Mouse (Mus musculus) neural tube, embryonic 15.5 days (tissue): ENCODE results near the gene Nos1. TPM values are rescaled to one million over a fixed set of nuclear protein-coding genes. Genes with fewer than 3 reads are reported as not detected.
"Not testable (repeated sequence)": the region's sequence is repeated elsewhere in the genome, so short reads cannot be mapped to it uniquely, and the experiment has no call there.

Experiments used
- ATAC-seq: fragments of 200-750 bp; cut with Nextera tagmentation; 2 replicates; pipeline ENCODE4 v1.8.0; 2017; ENCODE audit warnings: mild to moderate bottlenecking, moderate TSS enrichment, moderate library complexity; ENCODE audit not compliant: low FRiP score
- H3K27ac ChIP-seq: fragments of 300-500 bp; sonication (generic); replicated peaks from 2 replicates; pipeline ENCODE4 v1.5.1; 2015; ENCODE audit warnings: mild to moderate bottlenecking, inconsistent platforms
- H3K27me3 ChIP-seq: fragments of 300-500 bp; sonication (generic); replicated peaks from 2 replicates; pipeline ENCODE4 v1.6.1; 2015; ENCODE audit warnings: inconsistent platforms
- H3K36me3 ChIP-seq: fragments of 300-500 bp; sonication (generic); 2 replicates; pipeline ENCODE4 v1.6.1; 2015; ENCODE audit warnings: inconsistent platforms
- H3K4me1 ChIP-seq: fragments of 300-500 bp; sonication (generic); 2 replicates; pipeline ENCODE4 v1.6.1; 2015; ENCODE audit warnings: inconsistent platforms
- H3K4me2 ChIP-seq: fragments of 300-500 bp; sonication (generic); 2 replicates; pipeline ENCODE4 v1.6.1; 2015; ENCODE audit warnings: inconsistent platforms, mild to moderate bottlenecking, moderate library complexity
- H3K4me3 ChIP-seq: fragments of 300-500 bp; sonication (generic); replicated peaks from 2 replicates; pipeline ENCODE4 v1.5.1; 2015; ENCODE audit warnings: mild to moderate bottlenecking, inconsistent platforms
- H3K9ac ChIP-seq: fragments of 300-500 bp; sonication (generic); replicated peaks from 2 replicates; pipeline ENCODE4 v1.6.1; 2015; ENCODE audit warnings: mild to moderate bottlenecking, inconsistent platforms
- H3K9me3 ChIP-seq: fragments of 300-500 bp; sonication (generic); replicated peaks from 2 replicates; pipeline ENCODE4 v1.6.1; 2016; ENCODE audit warnings: inconsistent platforms
- WGBS: fragments of 180-500 bp; shearing (Covaris S2); methylation state at CpG from one replicate; pipeline ENCODE4 v1.1.7; 2015; ENCODE audit warnings: mixed read lengths; 5-methylcytosine and 5-hydroxymethylcytosine counted together
- polyA plus RNA-seq: library from polyadenylated mRNA; unstranded; fragments of >200 nt; fragmentation: Nextera tagmentation; extraction: Ambion mirVana; gene quantifications from 2 replicates; pipeline ENCODE4 v1.2.1, GENCODE M21; 2015

Nos1 gene
- polyA plus RNA-seq, 1 experiment from 2014 or later: 2.9 TPM

GRCm38 (mm10) chr5:117879136-117879535, 98.3 kb downstream of the Nos1 start:
- WGBS: 51% methylated on average over 14 of the region's 14 CpGs
- ATAC-seq: no peak

GRCm38 (mm10) chr5:117880916-117881555, 100.2 kb downstream of the Nos1 start:
- no peaks in the 10 kb centered on the region for H3K36me3 ChIP-seq
- no peak overlapping the region for H3K4me3 ChIP-seq
- H3K9ac ChIP-seq: no peak overlapping the region
- no peak for ATAC-seq
- WGBS: 90% methylated on average over 9 of the region's 9 CpGs
- H3K4me2 ChIP-seq: no peak overlapping the region
- H3K4me1 ChIP-seq: no peaks in the 10 kb centered on the region
- no peaks in the 10 kb centered on the region for H3K27me3 ChIP-seq
- H3K9me3 ChIP-seq: no peaks in the 10 kb centered on the region
- no peak overlapping the region for H3K27ac ChIP-seq

More at GRCm38 (mm10) chr5:117879136-117879535, 98.3 kb downstream of the Nos1 start:
- Histone ChIP-seq H3K4me2 (no peak overlapping the region), H3K27ac (no peak overlapping the region), H3K4me3 (no peak overlapping the region), H3K9me3 (no peaks in the 10 kb centered on the region), H3K9ac (no peak overlapping the region), H3K36me3 (no peaks in the 10 kb centered on the region), H3K27me3 (no peaks in the 10 kb centered on the region), H3K4me1 (no peaks in the 10 kb centered on the region)

GRCm38 (mm10) chr5:117882411-117882810, 101.6 kb downstream of the Nos1 start:
- H3K4me3 ChIP-seq, H3K36me3 ChIP-seq, H3K9me3 ChIP-seq, H3K4me1 ChIP-seq, H3K4me2 ChIP-seq, H3K9ac ChIP-seq, ATAC-seq, H3K27me3 ChIP-seq, H3K27ac ChIP-seq: not testable (repeated sequence)
- WGBS: 71% methylated on average over 1 of the region's 1 CpGs

- Histone ChIP-seq H3K36me3 (no peaks in the 10 kb centered on the region), H3K9me3 (no peaks in the 10 kb centered on the region), H3K27me3 (no peaks in the 10 kb centered on the region), H3K27ac (no peak overlapping the region), H3K4me1 (no peaks in the 10 kb centered on the region), H3K4me3 (no peak overlapping the region), H3K9ac (no peak overlapping the region), H3K4me2 (no peak overlapping the region)
- no peak for ATAC-seq
- 56% methylated on average over 2 of the region's 2 CpGs for WGBS
Measured at GRCm38 (mm10) chr5:117884991-117885390, 104.2 kb downstream of the Nos1 start.

- 72% methylated on average over 3 of the region's 3 CpGs for WGBS
- Histone ChIP-seq H3K27ac (no peak overlapping the region), H3K4me1 (no peaks in the 10 kb centered on the region)
Measured at GRCm38 (mm10) chr5:117888126-117888525, 107.3 kb downstream of the Nos1 start.

GRCm38 (mm10) chr5:117888946-117889345, 108.1 kb downstream of the Nos1 start:
- H3K4me1 ChIP-seq: no peaks in the 10 kb centered on the region
- no peaks in the 10 kb centered on the region for H3K9me3 ChIP-seq
- no peak overlapping the region for H3K9ac ChIP-seq
- no peak overlapping the region for H3K4me3 ChIP-seq
- H3K27ac ChIP-seq: no peak overlapping the region
- no peak for ATAC-seq
- no peaks in the 10 kb centered on the region for H3K27me3 ChIP-seq
- H3K4me2 ChIP-seq: no peak overlapping the region
- WGBS: 61% methylated on average over 6 of the region's 6 CpGs
- no peaks in the 10 kb centered on the region for H3K36me3 ChIP-seq

More at GRCm38 (mm10) chr5:117888126-117888525, 107.3 kb downstream of the Nos1 start:
- no peak overlapping the region for H3K4me2 ChIP-seq
- no peaks in the 10 kb centered on the region for H3K36me3 ChIP-seq
- ATAC-seq: no peak
- H3K9ac ChIP-seq: no peak overlapping the region
- H3K9me3 ChIP-seq: no peaks in the 10 kb centered on the region
- H3K27me3 ChIP-seq: no peaks in the 10 kb centered on the region
- H3K4me3 ChIP-seq: no peak overlapping the region

GRCm38 (mm10) chr5:117889571-117889970, 108.7 kb downstream of the Nos1 start:
- H3K4me2 ChIP-seq: no peak overlapping the region
- H3K36me3 ChIP-seq: no peaks in the 10 kb centered on the region
- H3K27me3 ChIP-seq: no peaks in the 10 kb centered on the region
- ATAC-seq: no peak
- H3K9ac ChIP-seq: no peak overlapping the region
- no peak overlapping the region for H3K27ac ChIP-seq
- H3K4me3 ChIP-seq: no peak overlapping the region
- no peaks in the 10 kb centered on the region for H3K9me3 ChIP-seq
- no peaks in the 10 kb centered on the region for H3K4me1 ChIP-seq
- WGBS: 72% methylated on average over 8 of the region's 8 CpGs

- no peak overlapping the region for H3K4me3 ChIP-seq
- H3K36me3 ChIP-seq: no peaks in the 10 kb centered on the region
- WGBS: 84% methylated on average over 8 of the region's 8 CpGs
- no peak overlapping the region for H3K9ac ChIP-seq
- no peak for ATAC-seq
- H3K9me3 ChIP-seq: no peaks in the 10 kb centered on the region
- no peak overlapping the region for H3K27ac ChIP-seq
- H3K4me1 ChIP-seq: no peaks in the 10 kb centered on the region
- no peaks in the 10 kb centered on the region for H3K27me3 ChIP-seq
- no peak overlapping the region for H3K4me2 ChIP-seq
Measured at GRCm38 (mm10) chr5:117890871-117891270, 110.0 kb downstream of the Nos1 start.

GRCm38 (mm10) chr5:117891545-117891944, 110.7 kb downstream of the Nos1 start:
- Histone ChIP-seq H3K36me3 (no peaks in the 10 kb centered on the region), H3K27me3 (no peaks in the 10 kb centered on the region), H3K4me3 (no peak overlapping the region), H3K9me3 (no peaks in the 10 kb centered on the region), H3K27ac (no peak overlapping the region), H3K4me1 (no peaks in the 10 kb centered on the region), H3K4me2 (no peak overlapping the region), H3K9ac (no peak overlapping the region)
- 75% methylated on average over 5 of the region's 5 CpGs for WGBS
- ATAC-seq: no peak

- Histone ChIP-seq H3K27ac (no peak overlapping the region), H3K36me3 (no peaks in the 10 kb centered on the region), H3K4me3 (no peak overlapping the region), H3K4me1 (peaks cover 8% of the 10 kb centered on the region), H3K4me2 (no peak overlapping the region), H3K27me3 (no peaks in the 10 kb centered on the region), H3K9ac (no peak overlapping the region), H3K9me3 (no peaks in the 10 kb centered on the region)
- WGBS: 93% methylated on average over 5 of the region's 5 CpGs
- ATAC-seq: no peak
Measured at GRCm38 (mm10) chr5:117894050-117894449, 113.2 kb downstream of the Nos1 start.

GRCm38 (mm10) chr5:117898055-117898806, 117.4 kb downstream of the Nos1 start:
- Histone ChIP-seq H3K36me3 (no peaks in the 10 kb centered on the region), H3K27ac (no peak overlapping the region), H3K9me3 (no peaks in the 10 kb centered on the region), H3K9ac (no peak overlapping the region), H3K4me3 (no peak overlapping the region), H3K27me3 (no peaks in the 10 kb centered on the region), H3K4me1 (peaks cover 11% of the 10 kb centered on the region), H3K4me2 (no peak overlapping the region)
- no peak for ATAC-seq
- WGBS: 14% methylated on average over 9 of the region's 9 CpGs

GRCm38 (mm10) chr5:117899361-117899760, 118.5 kb downstream of the Nos1 start:
- no peak overlapping the region for H3K27ac ChIP-seq
- no peaks in the 10 kb centered on the region for H3K36me3 ChIP-seq
- ATAC-seq: no peak
- H3K4me1 ChIP-seq: peaks cover 14% of the 10 kb centered on the region
- no peak overlapping the region for H3K4me2 ChIP-seq
- H3K4me3 ChIP-seq: no peak overlapping the region
- H3K9me3 ChIP-seq: no peaks in the 10 kb centered on the region
- H3K9ac ChIP-seq: no peak overlapping the region
- 81% methylated on average over 10 of the region's 10 CpGs for WGBS
- H3K27me3 ChIP-seq: no peaks in the 10 kb centered on the region
